Mouse (Mus musculus): Measurements from ENCODE around the gene Pbx1. TPM values are rescaled to one million over a fixed set of nuclear protein-coding genes. Genes with fewer than 3 reads are reported as not detected.

The Pbx1 gene
- polyA plus RNA-seq, 1 experiment from 2014 or later, result 23.2 TPM

GRCm38 (mm10) chr1:168433671-168434070 lies 1.6 kb upstream of the Pbx1 start:
- H3K9me3 ChIP-seq (ENCODE audit: control insufficient read depth, low read length), result no peaks in the 10 kb centered on the region

GRCm38 (mm10) chr1:168432281-168432725 lies 233 bp upstream of the Pbx1 start:
- DNase-seq (ENCODE audit: low spot score) (peak; percentile 97), ATAC-seq (ENCODE audit: low FRiP score, low TSS enrichment) (peak; percentile 100)
- TF ChIP-seq EP300 (optimal IDR thresholded peaks at IDR 0.05), result no peak
- TF ChIP-seq CTCF (IDR thresholded peaks at IDR 0.05; ENCODE audit: low read depth), result 0 out of 2 replicates have a peak, but pooled peaks have one; percentile 1
- peak overlapping the region; percentile 61 for H3K9ac ChIP-seq (ENCODE audit: low read length)
- H3K27ac ChIP-seq (replicated peaks), result peak overlapping the region; percentile 90
- H3K27me3 ChIP-seq (ENCODE audit: control insufficient read depth, insufficient read depth, low read length), result no peaks in the 10 kb centered on the region
- no peaks in the 10 kb centered on the region for H3K9me3 ChIP-seq (ENCODE audit: control insufficient read depth, low read length)
- H3K4me3 ChIP-seq (ENCODE audit: low read depth, low read length), result peak overlapping the region; percentile 40
- 0 out of 2 replicates have a peak, but pooled peaks cover under 1% of the 10 kb centered on the region for H3K4me1 ChIP-seq (replicated peaks; ENCODE audit: control insufficient read depth, insufficient read depth)
- WGBS, result 1% methylated on average over 22 of the region's 22 CpGs
- no peaks in the 10 kb centered on the region for H3K36me3 ChIP-seq (ENCODE audit: control insufficient read depth, insufficient read depth, low read length)
- peak overlapping the region; percentile 59 for H3K4me2 ChIP-seq (replicated peaks; ENCODE audit: low read depth)

More at GRCm38 (mm10) chr1:168433671-168434070, 1.6 kb upstream of the Pbx1 start:
- ATAC-seq (ENCODE audit: low FRiP score, low TSS enrichment) (no peak), DNase-seq (ENCODE audit: low spot score) (no peak)
- H3K27me3 ChIP-seq (ENCODE audit: control insufficient read depth, insufficient read depth, low read length), result no peaks in the 10 kb centered on the region
- no peak overlapping the region for H3K4me2 ChIP-seq (replicated peaks; ENCODE audit: low read depth)
- no peaks in the 10 kb centered on the region for H3K36me3 ChIP-seq (ENCODE audit: control insufficient read depth, insufficient read depth, low read length)
- no peak overlapping the region for H3K27ac ChIP-seq (replicated peaks)
- no peak overlapping the region for H3K4me3 ChIP-seq (ENCODE audit: low read depth, low read length)
- no peaks in the 10 kb centered on the region for H3K4me1 ChIP-seq (replicated peaks; ENCODE audit: control insufficient read depth, insufficient read depth)
- H3K9ac ChIP-seq (ENCODE audit: low read length), result no peak overlapping the region
- no peak for TF ChIP-seq CTCF (IDR thresholded peaks at IDR 0.05; ENCODE audit: low read depth)
- TF ChIP-seq EP300 (optimal IDR thresholded peaks at IDR 0.05), result no peak
- WGBS, result 74% methylated on average over 3 of the region's 3 CpGs

DNA sequence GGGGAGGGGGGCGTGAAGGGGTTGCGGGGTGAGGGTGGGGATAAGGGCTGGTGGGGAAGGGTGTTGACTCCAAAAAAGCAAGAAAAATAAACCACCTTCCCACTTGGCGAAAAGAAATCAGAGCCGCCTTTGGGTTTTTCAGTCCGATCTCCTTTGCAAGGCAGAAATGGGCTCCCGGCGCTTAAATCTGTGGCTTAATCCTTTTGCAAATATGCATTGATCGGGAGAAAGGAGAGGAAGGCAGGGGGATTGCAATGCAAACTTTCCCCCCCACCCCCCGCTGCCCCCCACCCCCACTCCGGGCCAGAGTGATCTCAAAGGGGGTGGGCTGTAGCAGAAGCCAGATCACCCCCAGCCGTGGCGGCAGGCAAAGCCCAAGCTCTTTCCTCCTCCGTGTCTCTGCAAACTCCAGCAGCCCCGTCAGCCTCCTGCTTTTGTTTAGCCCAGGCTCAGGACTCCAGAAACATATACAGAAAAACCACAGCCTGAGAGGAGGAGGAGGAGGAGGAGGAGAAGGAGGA lies 299 bp downstream of the Pbx1 start:
- H3K9me3 ChIP-seq (ENCODE audit: control insufficient read depth, low read length), result no peaks in the 10 kb centered on the region
- no peaks in the 10 kb centered on the region for H3K27me3 ChIP-seq (ENCODE audit: control insufficient read depth, insufficient read depth, low read length)
- H3K4me2 ChIP-seq (replicated peaks; ENCODE audit: low read depth), result peak overlapping the region; percentile 68
- H3K36me3 ChIP-seq (ENCODE audit: control insufficient read depth, insufficient read depth, low read length), result no peaks in the 10 kb centered on the region
- under 1% methylated on average over 13 of the region's 14 CpGs for WGBS
- 0 out of 2 replicates have a peak, but pooled peaks cover 4% of the 10 kb centered on the region for H3K4me1 ChIP-seq (replicated peaks; ENCODE audit: control insufficient read depth, insufficient read depth)
- no peak for TF ChIP-seq EP300 (optimal IDR thresholded peaks at IDR 0.05)
- no peak for TF ChIP-seq CTCF (IDR thresholded peaks at IDR 0.05; ENCODE audit: low read depth)
- DNase-seq (ENCODE audit: low spot score) (no peak), ATAC-seq (ENCODE audit: low FRiP score, low TSS enrichment) (peak; percentile 85)
- peak overlapping the region; percentile 97 for H3K27ac ChIP-seq (replicated peaks)
- H3K9ac ChIP-seq (ENCODE audit: low read length), result peak overlapping the region; percentile 82
- peak overlapping the region; percentile 71 for H3K4me3 ChIP-seq (ENCODE audit: low read depth, low read length)

DNA sequence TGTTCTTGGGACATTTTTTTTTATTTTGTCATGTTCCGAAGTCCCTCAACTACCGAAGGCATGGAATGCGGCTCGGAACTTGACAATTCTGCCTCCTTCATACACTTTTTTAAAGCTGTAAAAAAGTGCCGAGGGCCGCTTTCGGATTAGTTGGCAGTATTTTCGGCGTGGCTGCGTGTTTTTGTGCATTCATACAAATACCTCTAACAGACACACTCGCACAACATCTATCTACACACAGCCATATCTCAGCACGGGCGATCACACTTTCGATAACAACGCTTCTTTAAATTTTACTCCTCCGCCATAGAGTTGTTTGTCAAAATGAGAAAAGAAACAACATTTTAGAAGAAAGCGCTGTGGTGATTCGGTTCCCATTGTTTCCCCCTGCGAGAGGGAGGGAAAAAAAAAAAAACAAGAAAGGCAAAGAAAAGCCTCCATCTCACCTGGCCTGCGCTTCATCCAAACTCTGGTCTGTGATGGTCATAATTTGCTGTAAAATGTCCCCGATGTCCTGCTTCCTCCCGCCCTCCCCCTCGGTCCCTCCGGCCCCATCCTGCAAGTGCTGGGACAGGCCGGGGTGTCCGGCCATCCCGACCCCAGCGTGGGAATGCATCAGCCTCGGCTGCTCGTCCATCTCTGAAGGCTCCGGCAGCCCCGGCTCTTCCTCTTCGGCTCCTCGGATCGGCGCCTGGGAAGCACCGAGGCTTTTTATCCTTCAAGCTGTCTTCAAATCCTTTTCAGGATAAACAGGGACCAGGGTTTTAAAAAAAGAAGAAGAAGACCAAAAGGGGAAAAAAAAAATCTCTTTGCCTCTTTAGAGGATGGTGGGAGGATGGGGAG lies 981 bp downstream of the Pbx1 start:
- ATAC-seq (ENCODE audit: low FRiP score, low TSS enrichment), result no peak
- Histone ChIP-seq H3K4me1 (replicated peaks; ENCODE audit: control insufficient read depth, insufficient read depth) (0 out of 2 replicates have a peak, but pooled peaks cover 4% of the 10 kb centered on the region), H3K4me3 (ENCODE audit: low read depth, low read length) (peak overlapping the region; percentile 71), H3K27ac (replicated peaks) (peak overlapping the region; percentile 97), H3K27me3 (ENCODE audit: control insufficient read depth, insufficient read depth, low read length) (no peaks in the 10 kb centered on the region), H3K9ac (ENCODE audit: low read length) (peak overlapping the region; percentile 82), H3K9me3 (ENCODE audit: control insufficient read depth, low read length) (no peaks in the 10 kb centered on the region), H3K4me2 (replicated peaks; ENCODE audit: low read depth) (peak overlapping the region; percentile 68), H3K36me3 (ENCODE audit: control insufficient read depth, insufficient read depth, low read length) (no peaks in the 10 kb centered on the region)
- WGBS, result under 1% methylated on average over 37 of the region's 37 CpGs
- no peak for TF ChIP-seq EP300 (optimal IDR thresholded peaks at IDR 0.05)
- TF ChIP-seq CTCF (IDR thresholded peaks at IDR 0.05; ENCODE audit: low read depth), result no peak
- DNase-seq (ENCODE audit: low spot score), result peak; percentile 50

DNA sequence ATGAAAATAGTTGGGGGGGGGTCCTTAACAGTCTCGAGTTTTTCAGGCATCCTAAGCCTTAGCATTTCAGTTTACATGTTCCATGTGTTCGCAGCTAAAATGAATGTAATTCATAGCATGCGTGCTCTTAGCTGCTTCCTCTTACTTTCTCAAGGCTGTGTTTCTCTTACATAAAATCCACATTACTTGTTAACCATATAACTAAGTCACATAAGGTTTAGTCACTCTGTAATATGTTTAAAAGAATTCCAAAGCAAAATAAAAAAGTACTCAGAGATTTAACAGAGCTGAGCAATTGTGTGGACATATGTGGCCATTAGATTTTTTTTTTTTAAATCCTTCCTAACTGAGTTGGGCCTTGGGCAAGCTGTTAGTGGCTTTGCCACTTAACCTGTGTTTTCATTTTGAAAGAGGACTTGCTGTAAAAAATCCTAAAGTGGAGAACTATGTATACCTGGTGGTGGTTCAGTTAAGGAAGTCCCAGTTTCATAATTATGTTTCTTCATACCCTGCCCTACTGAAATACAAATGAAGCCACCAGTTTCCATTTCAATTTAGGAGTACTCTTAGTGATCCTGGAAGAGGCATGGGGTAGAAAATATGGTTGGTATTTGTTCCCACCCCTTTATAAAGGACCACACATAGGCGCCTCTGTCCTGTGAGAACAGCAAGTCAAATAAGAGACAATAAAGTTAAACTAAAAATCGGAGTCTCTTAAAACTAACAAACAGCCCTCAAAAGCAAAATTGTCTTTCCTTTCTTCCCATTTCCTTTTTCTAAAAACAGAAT lies 2.0 kb downstream of the Pbx1 start:
- Histone ChIP-seq H3K4me3 (ENCODE audit: low read depth, low read length) (peak overlapping the region; percentile 71), H3K27me3 (ENCODE audit: control insufficient read depth, insufficient read depth, low read length) (no peaks in the 10 kb centered on the region), H3K4me1 (replicated peaks; ENCODE audit: control insufficient read depth, insufficient read depth) (0 out of 2 replicates have a peak, but pooled peaks cover 4% of the 10 kb centered on the region), H3K4me2 (replicated peaks; ENCODE audit: low read depth) (peak overlapping the region; percentile 68), H3K27ac (replicated peaks) (peak overlapping the region; percentile 66), H3K9ac (ENCODE audit: low read length) (peak overlapping the region; percentile 82), H3K9me3 (ENCODE audit: control insufficient read depth, low read length) (no peaks in the 10 kb centered on the region), H3K36me3 (ENCODE audit: control insufficient read depth, insufficient read depth, low read length) (no peaks in the 10 kb centered on the region)
- 4% methylated on average over 5 of the region's 5 CpGs for WGBS
- no peak for ATAC-seq (ENCODE audit: low FRiP score, low TSS enrichment)
- DNase-seq (ENCODE audit: low spot score), result no peak
- TF ChIP-seq EP300 (optimal IDR thresholded peaks at IDR 0.05) (no peak), CTCF (IDR thresholded peaks at IDR 0.05; ENCODE audit: low read depth) (no peak)
